Mouse (Mus musculus): ENCODE results near the gene Pik3r1.

DNA sequence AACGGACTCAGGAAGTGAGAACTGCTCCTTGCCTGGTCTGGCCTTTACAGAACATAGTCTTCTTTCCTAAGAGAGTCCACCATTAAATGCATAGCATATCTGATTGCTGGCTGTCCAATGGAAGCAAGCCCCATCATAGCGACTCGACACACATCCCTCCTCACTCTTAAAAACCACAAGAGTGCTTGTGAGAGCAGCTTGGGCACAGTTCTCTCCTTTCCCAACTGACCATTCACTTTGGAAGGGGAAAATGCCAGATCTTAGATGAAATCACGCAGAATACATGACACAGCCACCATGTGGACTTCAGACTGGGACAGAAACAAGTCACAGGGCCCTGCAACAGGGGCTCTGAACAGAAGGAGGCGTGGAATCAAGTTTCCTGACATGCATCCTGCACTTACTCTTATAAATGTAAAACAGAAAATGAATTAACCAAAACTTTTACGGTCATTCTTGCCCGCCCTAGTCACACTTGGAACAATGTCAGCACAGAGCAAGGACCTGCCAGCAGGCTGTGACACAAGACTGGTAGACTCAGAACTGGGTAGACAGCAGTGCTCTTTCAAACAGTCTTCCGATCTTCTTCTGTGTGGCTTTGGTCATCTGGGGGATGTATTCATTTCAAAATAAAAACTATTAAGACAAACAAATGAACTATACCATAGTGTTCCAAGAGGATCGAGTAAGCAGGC lies 46.0 kb downstream of the Pik3r1 start:
- no peak for TF ChIP-seq CTCF (IDR thresholded peaks at IDR 0.05; ENCODE audit: low read depth)
- TF ChIP-seq EP300 (IDR thresholded peaks at IDR 0.05; ENCODE audit: low read depth), result no peak

Measured in heart, postnatal 0 days (tissue).